Mouse (Mus musculus): Measurements from ENCODE around the gene Smok3b. TPM values are rescaled to one million over a fixed set of nuclear protein-coding genes. Genes with fewer than 3 reads are reported as not detected.

Smok3b gene
- polyA plus RNA-seq, 1 experiment = not detected

GRCm38 (mm10) chr5:138073803-138074202, 52.6 kb downstream of the Smok3b start:
- Histone ChIP-seq H3K27me3 (ENCODE audit: control insufficient read depth, insufficient read depth, low read length) (no peaks in the 10 kb centered on the region), H3K36me3 (ENCODE audit: control insufficient read depth, insufficient read depth, low read length) (no peaks in the 10 kb centered on the region), H3K27ac (ENCODE audit: control insufficient read depth, insufficient read depth, low read length) (no peak overlapping the region), H3K4me1 (replicated peaks; ENCODE audit: control insufficient read depth, insufficient read depth, low read length) (no peaks in the 10 kb centered on the region), H3K4me3 (ENCODE audit: control insufficient read depth, insufficient read depth, low read length) (no peak overlapping the region)
- no peak for DNase-seq
- WGBS = 87% methylated on average over 4 of the region's 4 CpGs
- TF ChIP-seq CTCF (IDR thresholded peaks at IDR 0.05; ENCODE audit: borderline replicate concordance, control insufficient read depth, extremely low read depth, insufficient read depth, low read length, poor library complexity) = no peak
- no peak for TF ChIP-seq POLR2A (IDR thresholded peaks at IDR 0.05; ENCODE audit: control insufficient read depth, extremely low read depth, insufficient read depth, low read length, poor library complexity)

DNA sequence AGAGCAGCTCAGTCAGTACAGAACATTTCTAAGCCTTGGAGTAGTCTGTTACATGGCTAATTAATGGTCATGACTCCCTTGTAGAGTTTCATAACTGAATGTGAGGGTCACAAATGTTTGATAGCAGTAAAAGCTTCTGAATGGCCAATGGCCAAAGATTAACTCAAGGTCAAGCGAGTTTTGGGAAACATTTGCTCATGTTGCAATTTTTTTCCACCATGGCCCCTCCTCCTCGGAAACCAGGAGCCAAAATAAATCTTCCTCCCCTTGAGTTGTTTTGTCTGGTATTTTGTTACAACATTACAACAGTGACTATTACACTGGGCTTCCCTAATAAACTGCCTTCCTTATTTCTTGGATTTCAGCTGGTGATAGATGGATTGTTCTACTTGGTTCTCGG, 54.5 kb downstream of the Smok3b start:
- Histone ChIP-seq H3K36me3 (ENCODE audit: control insufficient read depth, insufficient read depth, low read length) (no peaks in the 10 kb centered on the region), H3K4me3 (ENCODE audit: control insufficient read depth, insufficient read depth, low read length) (no peak overlapping the region), H3K4me1 (replicated peaks; ENCODE audit: control insufficient read depth, insufficient read depth, low read length) (no peaks in the 10 kb centered on the region), H3K27ac (ENCODE audit: control insufficient read depth, insufficient read depth, low read length) (no peak overlapping the region), H3K27me3 (ENCODE audit: control insufficient read depth, insufficient read depth, low read length) (no peaks in the 10 kb centered on the region)
- 74% methylated on average over 3 of the region's 3 CpGs for WGBS
- TF ChIP-seq CTCF (IDR thresholded peaks at IDR 0.05; ENCODE audit: borderline replicate concordance, control insufficient read depth, extremely low read depth, insufficient read depth, low read length, poor library complexity) (no peak), POLR2A (IDR thresholded peaks at IDR 0.05; ENCODE audit: control insufficient read depth, extremely low read depth, insufficient read depth, low read length, poor library complexity) (no peak)
- no peak for DNase-seq

GRCm38 (mm10) chr5:138076148-138076547, 54.9 kb downstream of the Smok3b start:
- no peak for TF ChIP-seq CTCF (IDR thresholded peaks at IDR 0.05; ENCODE audit: borderline replicate concordance, control insufficient read depth, extremely low read depth, insufficient read depth, low read length, poor library complexity)
- TF ChIP-seq POLR2A (IDR thresholded peaks at IDR 0.05; ENCODE audit: control insufficient read depth, extremely low read depth, insufficient read depth, low read length, poor library complexity) = no peak
- Histone ChIP-seq H3K27ac (ENCODE audit: control insufficient read depth, insufficient read depth, low read length) (no peak overlapping the region), H3K27me3 (ENCODE audit: control insufficient read depth, insufficient read depth, low read length) (no peaks in the 10 kb centered on the region), H3K36me3 (ENCODE audit: control insufficient read depth, insufficient read depth, low read length) (no peaks in the 10 kb centered on the region), H3K4me1 (replicated peaks; ENCODE audit: control insufficient read depth, insufficient read depth, low read length) (no peaks in the 10 kb centered on the region), H3K4me3 (ENCODE audit: control insufficient read depth, insufficient read depth, low read length) (no peak overlapping the region)
- no peak for DNase-seq
- WGBS = 59% methylated on average over 2 of the region's 2 CpGs

- Histone ChIP-seq H3K4me1 (replicated peaks; ENCODE audit: control insufficient read depth, insufficient read depth, low read length) (no peaks in the 10 kb centered on the region), H3K27me3 (ENCODE audit: control insufficient read depth, insufficient read depth, low read length) (no peaks in the 10 kb centered on the region), H3K27ac (ENCODE audit: control insufficient read depth, insufficient read depth, low read length) (no peak overlapping the region), H3K36me3 (ENCODE audit: control insufficient read depth, insufficient read depth, low read length) (no peaks in the 10 kb centered on the region), H3K4me3 (ENCODE audit: control insufficient read depth, insufficient read depth, low read length) (no peak overlapping the region)
- TF ChIP-seq CTCF (IDR thresholded peaks at IDR 0.05; ENCODE audit: borderline replicate concordance, control insufficient read depth, extremely low read depth, insufficient read depth, low read length, poor library complexity) = no peak
- no peak for TF ChIP-seq POLR2A (IDR thresholded peaks at IDR 0.05; ENCODE audit: control insufficient read depth, extremely low read depth, insufficient read depth, low read length, poor library complexity)
- no peak for DNase-seq
- 95% methylated on average over 5 of the region's 5 CpGs for WGBS
These were observed 59.2 kb downstream of the Smok3b start for GRCm38 (mm10) chr5:138080456-138080855.

- DNase-seq = no peak
- Histone ChIP-seq H3K4me3 (ENCODE audit: control insufficient read depth, insufficient read depth, low read length) (no peak overlapping the region), H3K4me1 (replicated peaks; ENCODE audit: control insufficient read depth, insufficient read depth, low read length) (no peaks in the 10 kb centered on the region), H3K27me3 (ENCODE audit: control insufficient read depth, insufficient read depth, low read length) (no peaks in the 10 kb centered on the region), H3K36me3 (ENCODE audit: control insufficient read depth, insufficient read depth, low read length) (no peaks in the 10 kb centered on the region), H3K27ac (ENCODE audit: control insufficient read depth, insufficient read depth, low read length) (no peak overlapping the region)
- TF ChIP-seq POLR2A (IDR thresholded peaks at IDR 0.05; ENCODE audit: control insufficient read depth, extremely low read depth, insufficient read depth, low read length, poor library complexity) (no peak), CTCF (IDR thresholded peaks at IDR 0.05; ENCODE audit: borderline replicate concordance, control insufficient read depth, extremely low read depth, insufficient read depth, low read length, poor library complexity) (no peak)
- WGBS = 83% methylated on average over 9 of the region's 9 CpGs
These were observed 60.2 kb downstream of the Smok3b start for GRCm38 (mm10) chr5:138081446-138081845.

DNA sequence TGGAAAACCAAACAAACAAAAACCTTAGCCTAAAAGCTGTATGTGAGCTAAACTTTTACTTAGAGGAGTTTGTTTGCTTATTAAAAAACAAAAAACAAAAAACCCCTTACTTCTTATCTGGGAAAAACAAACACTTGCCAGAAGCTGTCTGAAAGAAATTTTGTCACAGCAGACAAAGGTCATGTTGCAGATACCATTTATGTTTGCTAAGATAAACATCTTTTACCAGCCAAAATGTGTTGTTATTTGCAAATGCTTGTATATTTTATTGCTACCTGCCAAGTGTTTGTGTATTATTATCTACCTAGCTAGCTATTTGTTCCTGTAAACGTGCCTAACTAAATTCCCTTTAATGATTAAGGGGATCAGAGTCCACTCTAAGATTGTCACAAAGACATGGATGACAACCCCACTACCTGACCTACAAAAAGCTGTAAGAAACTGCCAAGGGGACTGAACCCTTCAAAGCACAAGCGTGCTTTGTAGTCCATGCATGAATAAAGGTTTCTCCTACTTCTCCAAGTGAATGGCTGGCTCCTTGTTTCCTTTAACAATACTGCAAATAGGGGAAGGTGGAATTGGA, 62.2 kb downstream of the Smok3b start:
- DNase-seq = no peak
- WGBS = 71% methylated on average over 2 of the region's 2 CpGs
- H3K27ac ChIP-seq (ENCODE audit: control insufficient read depth, insufficient read depth, low read length) = no peak overlapping the region

GRCm38 (mm10) chr5:138083936-138084335, 62.7 kb downstream of the Smok3b start:
- Histone ChIP-seq H3K27me3 (ENCODE audit: control insufficient read depth, insufficient read depth, low read length) (no peaks in the 10 kb centered on the region), H3K27ac (ENCODE audit: control insufficient read depth, insufficient read depth, low read length) (no peak overlapping the region), H3K36me3 (ENCODE audit: control insufficient read depth, insufficient read depth, low read length) (no peaks in the 10 kb centered on the region), H3K4me3 (ENCODE audit: control insufficient read depth, insufficient read depth, low read length) (no peak overlapping the region), H3K4me1 (replicated peaks; ENCODE audit: control insufficient read depth, insufficient read depth, low read length) (no peaks in the 10 kb centered on the region)
- WGBS = 96% methylated on average over 2 of the region's 2 CpGs
- TF ChIP-seq CTCF (IDR thresholded peaks at IDR 0.05; ENCODE audit: borderline replicate concordance, control insufficient read depth, extremely low read depth, insufficient read depth, low read length, poor library complexity) = no peak
- TF ChIP-seq POLR2A (IDR thresholded peaks at IDR 0.05; ENCODE audit: control insufficient read depth, extremely low read depth, insufficient read depth, low read length, poor library complexity) = no peak
- DNase-seq = no peak

More for the DNA sequence above, 62.2 kb downstream of the Smok3b start:
- H3K27me3 ChIP-seq (ENCODE audit: control insufficient read depth, insufficient read depth, low read length) = no peaks in the 10 kb centered on the region
- H3K4me1 ChIP-seq (replicated peaks; ENCODE audit: control insufficient read depth, insufficient read depth, low read length) = no peaks in the 10 kb centered on the region
- TF ChIP-seq CTCF (IDR thresholded peaks at IDR 0.05; ENCODE audit: borderline replicate concordance, control insufficient read depth, extremely low read depth, insufficient read depth, low read length, poor library complexity) = no peak
- TF ChIP-seq POLR2A (IDR thresholded peaks at IDR 0.05; ENCODE audit: control insufficient read depth, extremely low read depth, insufficient read depth, low read length, poor library complexity) = no peak
- H3K36me3 ChIP-seq (ENCODE audit: control insufficient read depth, insufficient read depth, low read length) = no peaks in the 10 kb centered on the region
- no peak overlapping the region for H3K4me3 ChIP-seq (ENCODE audit: control insufficient read depth, insufficient read depth, low read length)
